Mouse (Mus musculus): Measurements from ENCODE around the gene Neurl2. TPM values are rescaled to one million over a fixed set of nuclear protein-coding genes. Genes with fewer than 3 reads are reported as not detected.

Neurl2 gene
- total RNA-seq, 1 experiment = 3.6 TPM

DNA sequence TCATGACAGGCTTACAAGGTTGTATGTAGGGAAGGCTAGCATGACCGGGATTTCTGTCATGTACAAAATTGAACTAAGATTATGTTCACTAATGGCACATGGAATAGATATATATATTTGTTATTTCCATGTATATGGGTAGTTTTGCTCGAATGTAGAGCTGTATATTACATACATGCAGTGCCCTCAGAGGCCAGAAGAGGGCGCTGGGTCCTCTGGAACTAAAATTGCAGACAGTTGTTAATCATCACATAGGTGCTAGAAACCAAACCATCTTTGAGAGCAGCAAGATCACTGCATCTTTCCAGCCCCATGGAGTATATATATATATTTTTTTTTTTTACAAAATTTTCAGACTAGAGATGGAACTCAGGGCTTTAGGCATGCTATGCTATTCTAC lies 12.5 kb upstream of the Neurl2 start:
- no peak overlapping the region for H3K9ac ChIP-seq (ENCODE audit: insufficient read depth, low read depth, low read length, poor library complexity, severe bottlenecking)
- no peak for DNase-seq (ENCODE audit: low read depth, low spot score)
- in situ Hi-C loops (cut with MboI; ENCODE audit: low sequenced_read_pairs in 2 of 2, unreplicated experiment in 2 of 2) = no loop called here
- H3K9me3 ChIP-seq (ENCODE audit: control insufficient read depth, insufficient read depth, low read depth, low read length) = no peaks in the 10 kb centered on the region
- no peak overlapping the region for H3K27ac ChIP-seq (ENCODE audit: insufficient read depth, low read depth, low read length, poor library complexity, severe bottlenecking)
- TF ChIP-seq ZC3H11A (IDR thresholded peaks at IDR 0.05; ENCODE audit: borderline replicate concordance, low read depth, low read length) (no peak), HCFC1 (IDR thresholded peaks at IDR 0.05; ENCODE audit: borderline replicate concordance, insufficient read depth, low read length) (no peak), ZNF384 (IDR thresholded peaks at IDR 0.05; ENCODE audit: low read depth, low read length) (no peak), MAFK (IDR thresholded peaks at IDR 0.05; ENCODE audit: insufficient read depth, low read depth, low read length) (no peak), CHD2 (IDR thresholded peaks at IDR 0.05; ENCODE audit: low read depth, low read length) (no peak)
- no peaks in the 10 kb centered on the region for H3K4me1 ChIP-seq (ENCODE audit: control insufficient read depth in 2 of 2, insufficient read depth in 2 of 2, low read length in 2 of 2, poor library complexity in 1 of 2)
- peaks cover 66% of the 10 kb centered on the region for H3K36me3 ChIP-seq (ENCODE audit: control insufficient read depth, insufficient read depth, low read length, poor library complexity, severe bottlenecking)
- no peak overlapping the region for H3K4me3 ChIP-seq (ENCODE audit: insufficient read depth in 1 of 2, low read depth in 1 of 2, low read length in 2 of 2, poor library complexity in 1 of 2, severe bottlenecking in 1 of 2)

- no peak overlapping the region for H3K9ac ChIP-seq (ENCODE audit: insufficient read depth, low read depth, low read length, poor library complexity, severe bottlenecking)
- peaks cover 2 to 13% of the 10 kb centered on the region in 2 experiments; a peak in 1 of 4 replicates for H3K4me1 ChIP-seq (ENCODE audit: control insufficient read depth in 2 of 2, insufficient read depth in 2 of 2, low read length in 2 of 2, poor library complexity in 1 of 2)
- in situ Hi-C loops (cut with MboI; ENCODE audit: low sequenced_read_pairs in 2 of 2, unreplicated experiment in 2 of 2) = no loop called here
- TF ChIP-seq MAFK (IDR thresholded peaks at IDR 0.05; ENCODE audit: insufficient read depth, low read depth, low read length) (no peak), ZC3H11A (IDR thresholded peaks at IDR 0.05; ENCODE audit: borderline replicate concordance, low read depth, low read length) (no peak), ZNF384 (IDR thresholded peaks at IDR 0.05; ENCODE audit: low read depth, low read length) (no peak), HCFC1 (IDR thresholded peaks at IDR 0.05; ENCODE audit: borderline replicate concordance, insufficient read depth, low read length) (no peak), CHD2 (IDR thresholded peaks at IDR 0.05; ENCODE audit: low read depth, low read length) (no peak)
- H3K27ac ChIP-seq (ENCODE audit: insufficient read depth, low read depth, low read length, poor library complexity, severe bottlenecking) = no peak overlapping the region
- DNase-seq (ENCODE audit: low read depth, low spot score) = no peak
- no peaks in the 10 kb centered on the region for H3K9me3 ChIP-seq (ENCODE audit: control insufficient read depth, insufficient read depth, low read depth, low read length)
- peaks cover 37% of the 10 kb centered on the region for H3K36me3 ChIP-seq (ENCODE audit: control insufficient read depth, insufficient read depth, low read length, poor library complexity, severe bottlenecking)
- 0 out of 4 replicates have a peak overlapping the region, but pooled peaks of 1 of the 2 experiments have one; percentile 75 for H3K4me3 ChIP-seq (ENCODE audit: insufficient read depth in 1 of 2, low read depth in 1 of 2, low read length in 2 of 2, poor library complexity in 1 of 2, severe bottlenecking in 1 of 2)
Observed at GRCm38 (mm10) chr2:164835164-164835563, 1.9 kb upstream of the Neurl2 start.

DNA sequence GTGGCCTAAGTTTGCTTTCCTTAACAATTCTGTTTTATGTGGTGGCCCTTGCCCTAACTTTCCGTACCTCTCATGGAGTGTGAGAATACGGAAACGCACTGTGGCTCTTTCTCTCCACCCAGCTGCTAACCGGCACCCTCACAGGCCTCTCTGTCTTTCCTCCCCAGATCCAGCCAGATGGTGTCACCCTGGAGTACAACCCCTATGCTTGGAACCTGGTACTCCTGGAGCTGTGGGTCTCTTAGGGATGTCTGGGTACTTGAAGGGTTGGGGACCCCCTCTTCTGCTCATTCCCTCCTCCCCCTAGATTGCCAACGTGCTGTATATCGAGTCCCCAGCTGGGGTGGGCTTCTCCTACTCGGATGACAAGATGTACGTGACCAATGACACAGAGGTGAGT lies 1.3 kb upstream of the Neurl2 start:
- TF ChIP-seq ZNF384 (IDR thresholded peaks at IDR 0.05; ENCODE audit: low read depth, low read length) (no peak), MAFK (IDR thresholded peaks at IDR 0.05; ENCODE audit: insufficient read depth, low read depth, low read length) (no peak), HCFC1 (IDR thresholded peaks at IDR 0.05; ENCODE audit: borderline replicate concordance, insufficient read depth, low read length) (no peak), ZC3H11A (IDR thresholded peaks at IDR 0.05; ENCODE audit: borderline replicate concordance, low read depth, low read length) (no peak), CHD2 (IDR thresholded peaks at IDR 0.05; ENCODE audit: low read depth, low read length) (no peak)
- H3K27ac ChIP-seq (ENCODE audit: insufficient read depth, low read depth, low read length, poor library complexity, severe bottlenecking) = no peak overlapping the region
- in situ Hi-C loops (cut with MboI; ENCODE audit: low sequenced_read_pairs in 2 of 2, unreplicated experiment in 2 of 2) = no loop called here

GRCm38 (mm10) chr2:164832748-164833301 lies 431 bp downstream of the Neurl2 start, which contains the start of gene Ctsa:
TSS of gene Ctsa (plus strand) at chr2:164832873.
- 0 out of 2 replicates have a peak within 1 kb of the TSS, but pooled peaks have one; percentile 0 for H3K27ac ChIP-seq (ENCODE audit: insufficient read depth, low read depth, low read length, poor library complexity, severe bottlenecking)
- no peaks in the 10 kb centered on the region for H3K9me3 ChIP-seq (ENCODE audit: control insufficient read depth, insufficient read depth, low read depth, low read length)
- peak within 1 kb of the TSS; percentile 75 for H3K9ac ChIP-seq (ENCODE audit: insufficient read depth, low read depth, low read length, poor library complexity, severe bottlenecking)
- H3K36me3 ChIP-seq (ENCODE audit: control insufficient read depth, insufficient read depth, low read length, poor library complexity, severe bottlenecking) = peaks cover 21% of the 10 kb centered on the region
- DNase-seq (ENCODE audit: low read depth, low spot score) = no peak
- peaks cover 2 to 17% of the 10 kb centered on the region in 2 experiments; a peak in 2 of 4 replicates for H3K4me1 ChIP-seq (ENCODE audit: control insufficient read depth in 2 of 2, insufficient read depth in 2 of 2, low read length in 2 of 2, poor library complexity in 1 of 2)
- in situ Hi-C loops (cut with MboI; ENCODE audit: low sequenced_read_pairs in 2 of 2, unreplicated experiment in 2 of 2) = no loop called here
- TF ChIP-seq ZC3H11A (IDR thresholded peaks at IDR 0.05; ENCODE audit: borderline replicate concordance, low read depth, low read length) = no peak
- TF ChIP-seq ZNF384 (IDR thresholded peaks at IDR 0.05; ENCODE audit: low read depth, low read length) = no peak
- no peak for TF ChIP-seq MAFK (IDR thresholded peaks at IDR 0.05; ENCODE audit: insufficient read depth, low read depth, low read length)
- TF ChIP-seq CHD2 (IDR thresholded peaks at IDR 0.05; ENCODE audit: low read depth, low read length) = no peak
- TF ChIP-seq HCFC1 (IDR thresholded peaks at IDR 0.05; ENCODE audit: borderline replicate concordance, insufficient read depth, low read length) = 0 out of 2 replicates have a peak, but pooled peaks have one; percentile 33
- H3K4me3 ChIP-seq (ENCODE audit: insufficient read depth in 1 of 2, low read depth in 1 of 2, low read length in 2 of 2, poor library complexity in 1 of 2, severe bottlenecking in 1 of 2) = peak within 1 kb of the TSS; percentile 75 to 78

More for the DNA sequence above, 1.3 kb upstream of the Neurl2 start:
- no peak for DNase-seq (ENCODE audit: low read depth, low spot score)
- no peaks in the 10 kb centered on the region for H3K9me3 ChIP-seq (ENCODE audit: control insufficient read depth, insufficient read depth, low read depth, low read length)
- peaks cover 2 to 10% of the 10 kb centered on the region in 2 experiments; a peak in 1 of 4 replicates for H3K4me1 ChIP-seq (ENCODE audit: control insufficient read depth in 2 of 2, insufficient read depth in 2 of 2, low read length in 2 of 2, poor library complexity in 1 of 2)
- H3K9ac ChIP-seq (ENCODE audit: insufficient read depth, low read depth, low read length, poor library complexity, severe bottlenecking) = peak overlapping the region; percentile 75
- peaks cover 32% of the 10 kb centered on the region for H3K36me3 ChIP-seq (ENCODE audit: control insufficient read depth, insufficient read depth, low read length, poor library complexity, severe bottlenecking)
- H3K4me3 ChIP-seq (ENCODE audit: insufficient read depth in 1 of 2, low read depth in 1 of 2, low read length in 2 of 2, poor library complexity in 1 of 2, severe bottlenecking in 1 of 2) = peak overlapping the region; percentile 75 to 78

All from ES-E14 (cell line).